Comparison of ENCODE assay signal across 9 mouse cellular contexts in the genomic region with DNA sequence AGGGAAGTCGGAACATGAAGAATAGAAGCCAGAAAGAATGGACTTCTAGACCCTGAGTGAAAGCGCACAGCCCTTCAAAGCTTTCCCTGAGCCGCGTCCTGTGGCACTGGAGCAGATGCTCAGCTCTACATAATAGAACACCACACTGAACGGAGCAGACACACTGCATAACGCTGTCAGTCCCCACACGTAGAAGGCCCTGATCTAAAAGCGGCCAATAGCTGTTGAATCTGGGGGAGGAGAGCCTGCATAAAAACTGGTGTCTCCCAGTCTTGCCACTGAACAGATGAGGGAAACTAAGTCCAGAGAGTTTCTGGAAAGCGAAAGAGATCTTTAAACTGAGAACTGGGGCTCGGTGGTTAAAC. TPM values are rescaled to one million over a fixed set of nuclear protein-coding genes. Genes with fewer than 3 reads are reported as not detected.
A peak's percentile ranks its signal among the peaks of the same experiment; 100 is the strongest.
DNase-seq lines count a peak whose midpoint lies in the region; ATAC-seq lines count a peak whose summit lies in the region.
"Had no signal": no experiment of that assay in that cellular context is flagged by ENCODE, and none has a peak within 500 bp of the region (broad histone marks: within the 10 kb centered on the region; RNA-seq: fewer than 3 reads in every experiment).

No protein-coding gene starts in this region.

- H3K27ac ChIP-seq in heart, embryonic 10.5 days = peak overlapping the region; percentile 99
- peak overlapping the region; percentile 81 for H3K27ac ChIP-seq in embryonic facial prominence, embryonic 11.5 days (replicated peaks; ENCODE audit: low read depth, low read length)
- H3K27ac ChIP-seq in liver, embryonic 16.5 days (ENCODE audit: low read length) = peak overlapping the region; percentile 82

- H3K9me3 ChIP-seq in heart, embryonic 10.5 days = no peaks in the 10 kb centered on the region
- no peaks in the 10 kb centered on the region for H3K9me3 ChIP-seq in embryonic facial prominence, embryonic 11.5 days (replicated peaks; ENCODE audit: control insufficient read depth, low read length)
- H3K9me3 ChIP-seq in liver, embryonic 16.5 days (replicated peaks; ENCODE audit: control insufficient read depth, low read length) = no peaks in the 10 kb centered on the region

- no peak for DNase-seq in heart, embryonic 10.5 days (ENCODE audit: low spot score)
- DNase-seq in heart, postnatal 4 days = no peak
- DNase-seq in MN1 (ENCODE audit: low spot score) = peak; percentile 66
- DNase-seq in embryonic facial prominence, embryonic 11.5 days (ENCODE audit: low spot score) = peak; percentile 59
- peak; percentile 45 to 46 for DNase-seq in right cerebral cortex, adult 2 months (ENCODE audit: low spot score in 2 of 2)
- no peak for DNase-seq in gastrocnemius, adult 18-20 months (ENCODE audit: low spot score)

- peaks cover 21% of the 10 kb centered on the region for H3K4me1 ChIP-seq in heart, embryonic 10.5 days
- no peaks in the 10 kb centered on the region for H3K4me1 ChIP-seq in embryonic facial prominence, embryonic 11.5 days (ENCODE audit: control insufficient read depth, insufficient read depth, low read length)
- H3K4me1 ChIP-seq in liver, embryonic 16.5 days (ENCODE audit: control insufficient read depth, low read depth, low read length) = no peaks in the 10 kb centered on the region

- no peaks in the 10 kb centered on the region for H3K36me3 ChIP-seq in heart, embryonic 10.5 days
- no peaks in the 10 kb centered on the region for H3K36me3 ChIP-seq in embryonic facial prominence, embryonic 11.5 days (replicated peaks; ENCODE audit: control insufficient read depth, insufficient read depth, low read depth, low read length)
- no peaks in the 10 kb centered on the region for H3K36me3 ChIP-seq in liver, embryonic 16.5 days (ENCODE audit: control insufficient read depth, insufficient read depth)

- H3K4me3 ChIP-seq in heart, embryonic 10.5 days = peak overlapping the region; percentile 93
- peak overlapping the region; percentile 62 for H3K4me3 ChIP-seq in embryonic facial prominence, embryonic 11.5 days (ENCODE audit: low read depth, low read length)
- peak overlapping the region; percentile 66 for H3K4me3 ChIP-seq in liver, embryonic 16.5 days (ENCODE audit: low read depth, low read length)

- ATAC-seq in embryonic facial prominence, embryonic 11.5 days (replicated peaks; ENCODE audit: insufficient number of reproducible peaks, low FRiP score, low TSS enrichment, low read depth) = peak; percentile 70
- ATAC-seq in inflammation-experienced regulatory T-cells, adult 6 months = peak; percentile 41
- peak; percentile 61 for ATAC-seq in liver, embryonic 16.5 days (ENCODE audit: low read depth)

- H3K4me2 ChIP-seq in embryonic facial prominence, embryonic 11.5 days (ENCODE audit: low read depth, low read length) = peak overlapping the region; percentile 99
- peak overlapping the region; percentile 78 for H3K4me2 ChIP-seq in liver, embryonic 16.5 days (ENCODE audit: low read depth, low read length)

- 21% methylated on average over 10 of the region's 10 CpGs for WGBS in heart, embryonic 10.5 days
- WGBS in embryonic facial prominence, embryonic 11.5 days = 26% methylated on average over 10 of the region's 10 CpGs
- WGBS in liver, embryonic 16.5 days (ENCODE audit: insufficient replicate concordance) = 26% methylated on average over 10 of the region's 10 CpGs

- H3K27me3 ChIP-seq in heart, embryonic 10.5 days (ENCODE audit: insufficient read depth, poor library complexity, severe bottlenecking) = no peaks in the 10 kb centered on the region
- H3K27me3 ChIP-seq in embryonic facial prominence, embryonic 11.5 days (ENCODE audit: control insufficient read depth, insufficient read depth, low read length) = no peaks in the 10 kb centered on the region
- no peaks in the 10 kb centered on the region for H3K27me3 ChIP-seq in liver, embryonic 16.5 days (ENCODE audit: control insufficient read depth, insufficient read depth, low read depth, low read length)
- H3K27me3 ChIP-seq: Patski had no signal

- H3K9ac ChIP-seq in embryonic facial prominence, embryonic 11.5 days (replicated peaks; ENCODE audit: low read length) = peak overlapping the region; percentile 97
- H3K9ac ChIP-seq in liver, embryonic 16.5 days (ENCODE audit: low read depth, low read length) = peak overlapping the region; percentile 72; the same call in 1 of the 2 replicates

RNA-seq across cellular contexts. Expression of gene Hhat, which starts 0.9 kb away (rescaled TPM):
- 6.8 and 8.3 TPM in 2 replicates for polyA plus RNA-seq in heart, embryonic 10.5 days (2016; fragmentation: Nextera tagmentation; extraction: Ambion mirVana)
- 1 to 10 TPM; 3.8 to 5.6 TPM for total RNA-seq in heart, postnatal 4 days (2021)
- polyA plus RNA-seq in embryonic facial prominence, embryonic 11.5 days (2014; fragmentation: Nextera tagmentation; extraction: Ambion mirVana) = 9.1 and 11.7 TPM in 2 replicates
- 1 to 10 TPM in 2 of 3 experiments, under 1 TPM in 1; 0.84 to 2.9 (median 2.8) TPM for polyA plus RNA-seq in inflammation-experienced regulatory T-cells, adult 6 months (2017; shearing (Covaris generic))
- 1.0 and 1.6 TPM in 2 replicates for polyA plus RNA-seq in liver, embryonic 16.5 days (2015; fragmentation: Nextera tagmentation; extraction: Ambion mirVana)
- total RNA-seq in gastrocnemius, adult 18-20 months (2021) = 1 to 10 TPM; 1.2 to 1.3 TPM

Comparison
In these comparisons a context has a peak if more than half of its experiments do, and no peak if none do; other contexts are left out.
1. DNase-seq: peak in MN1 (single experiment), embryonic facial prominence, embryonic 11.5 days (single experiment) and right cerebral cortex, adult 2 months (2 of 2); none in heart, embryonic 10.5 days (single experiment), heart, postnatal 4 days (single experiment) and gastrocnemius, adult 18-20 months (single experiment).
2. Peak in every context shown above with its lines, with median percentiles within 50 percentile points of each other: H3K27ac ChIP-seq, H3K4me3 ChIP-seq and ATAC-seq.